Mouse (Mus musculus) forebrain, postnatal 0 days (tissue): ENCODE measurements around the gene Sall1. TPM values are rescaled to one million over a fixed set of nuclear protein-coding genes. Genes with fewer than 3 reads are reported as not detected.

ENCODE experiments used
- ATAC-seq: fragments of 200-750 bp; cut with Nextera tagmentation; 2 replicates; pipeline ENCODE4 v1.8.0; 2017; ENCODE audit warnings: mild to moderate bottlenecking, moderate library complexity
- DNase-seq: peaks from one replicate; pipeline ENCODE4 v3.0.0-alpha.2; 2015
- H3K27ac ChIP-seq: fragments of 300-500 bp; sonication (generic); 2 replicates; pipeline ENCODE4 v1.5.1; 2014; ENCODE audit warnings: low read depth, mild to moderate bottlenecking, antibody characterized with exemption, low read length, moderate library complexity, mixed read lengths
- H3K27me3 ChIP-seq: fragments of 300-500 bp; sonication (generic); 2 replicates; pipeline ENCODE4 v1.6.1; 2014; ENCODE audit warnings: mild to moderate bottlenecking, low read length, mixed read lengths; ENCODE audit not compliant: insufficient read depth
- H3K36me3 ChIP-seq: fragments of 300-500 bp; sonication (generic); 2 replicates; pipeline ENCODE4 v1.6.1; 2014; ENCODE audit warnings: mild to moderate bottlenecking, moderate library complexity; ENCODE audit not compliant: insufficient read depth
- H3K4me1 ChIP-seq: fragments of 300-500 bp; sonication (generic); 2 replicates; pipeline ENCODE4 v1.6.1; 2014; ENCODE audit warnings: antibody characterized with exemption; ENCODE audit not compliant: insufficient read depth
- H3K4me2 ChIP-seq: fragments of 300-500 bp; sonication (generic); 2 replicates; pipeline ENCODE4 v1.6.1; 2014; ENCODE audit warnings: low read depth, mild to moderate bottlenecking, moderate library complexity
- H3K4me3 ChIP-seq: fragments of 300-500 bp; sonication (generic); 2 replicates; pipeline ENCODE4 v1.5.1; 2014; ENCODE audit warnings: low read depth, low read length, mixed read lengths
- H3K9ac ChIP-seq: fragments of 300-500 bp; sonication (generic); 2 replicates; pipeline ENCODE4 v1.6.1; 2014; ENCODE audit warnings: mild to moderate bottlenecking
- H3K9me3 ChIP-seq: fragments of 300-500 bp; sonication (generic); 2 replicates; pipeline ENCODE4 v1.6.1; 2016; ENCODE audit warnings: low read length
- CTCF ChIP-seq: sonication (generic); IDR thresholded peaks from 2 replicates; pipeline ENCODE4 v1.5.1; 2016; ENCODE audit warnings: antibody characterized with exemption, control low read depth, low read depth
- WGBS: fragments of 180-500 bp; shearing (Covaris S2); extraction: QIAGEN DNeasy Blood & Tissue Kit; methylation state at CpG from one replicate; pipeline ENCODE4 v1.1.7; 2014; 5-methylcytosine and 5-hydroxymethylcytosine counted together
- polyA plus RNA-seq: library from polyadenylated mRNA; unstranded; fragments of >200 nt; fragmentation: Nextera tagmentation; extraction: Ambion mirVana; gene quantifications from 2 replicates; pipeline ENCODE4 v1.2.1, GENCODE M21; 2015
- total RNA-seq: library from RNA; depleted of rRNA; stranded (reverse); fragments of >200 nt; gene quantifications from 2 replicates; pipeline ENCODE4 v1.2.3, GENCODE M21; 2014

Gene Sall1
- total and polyA plus RNA-seq, 2 experiments from 2014 or later = 4.7 to 11.1 TPM

- peak overlapping the region; percentile 61; the same call in 1 of the 2 replicates for H3K9ac ChIP-seq
- DNase-seq = peak; percentile 66
- peaks cover 15% of the 10 kb centered on the region for H3K27me3 ChIP-seq
- no peaks in the 10 kb centered on the region for H3K36me3 ChIP-seq
- no peak for TF ChIP-seq CTCF
- no peak for ATAC-seq
- peaks cover 9% of the 10 kb centered on the region; the same call in 1 of the 2 replicates for H3K4me1 ChIP-seq
- H3K27ac ChIP-seq = no peak overlapping the region
- H3K4me2 ChIP-seq = peak overlapping the region; percentile 82
- H3K4me3 ChIP-seq = peak overlapping the region; percentile 51
- no peaks in the 10 kb centered on the region for H3K9me3 ChIP-seq
- WGBS = under 1% methylated on average over 31 of the region's 31 CpGs
Observed at GRCm38 (mm10) chr8:89044511-89045217, 702 bp upstream of the Sall1 start.

DNA sequence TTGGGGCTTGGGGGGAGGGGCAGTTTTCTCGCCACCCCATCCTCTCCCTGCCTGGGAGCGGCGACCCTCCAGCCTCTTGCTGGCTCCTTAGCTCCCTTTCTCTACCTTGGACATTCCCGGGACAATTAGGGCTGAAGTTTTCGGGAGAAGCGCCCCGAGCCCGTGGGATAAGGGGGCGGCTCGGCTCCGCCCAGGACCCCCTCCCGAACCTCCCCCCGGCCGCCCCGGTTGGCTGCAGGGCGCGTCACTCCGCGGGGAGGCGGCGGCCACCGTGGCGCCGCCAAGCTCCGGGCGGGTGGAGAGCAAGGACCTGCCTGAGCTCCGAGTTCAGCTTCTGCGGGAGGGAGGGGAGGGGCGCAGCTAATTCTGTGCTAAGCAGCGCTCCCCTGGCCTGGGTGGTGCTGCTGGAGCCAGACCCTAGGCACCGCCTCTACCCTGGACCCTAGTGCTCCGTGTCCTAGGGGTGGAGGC lies 556 bp downstream of the Sall1 start:
- Histone ChIP-seq H3K27me3 (peaks cover 15% of the 10 kb centered on the region), H3K36me3 (no peaks in the 10 kb centered on the region), H3K9me3 (no peaks in the 10 kb centered on the region), H3K4me2 (peak overlapping the region; percentile 82), H3K27ac (peak overlapping the region; percentile 84), H3K9ac (peak overlapping the region; percentile 61; the same call in 1 of the 2 replicates), H3K4me1 (peaks cover 9% of the 10 kb centered on the region; the same call in 1 of the 2 replicates), H3K4me3 (peak overlapping the region; percentile 51)
- peak; percentile 73 for ATAC-seq
- peak; percentile 75 for DNase-seq
- no peak for TF ChIP-seq CTCF
- WGBS = 9% methylated on average over 32 of the region's 32 CpGs

- no peaks in the 10 kb centered on the region for H3K9me3 ChIP-seq
- ATAC-seq (peak; percentile 87), DNase-seq (peak; percentile 82)
- H3K27me3 ChIP-seq = peaks cover 10% of the 10 kb centered on the region; the same call in 1 of the 2 replicates
- no peak for TF ChIP-seq CTCF
- H3K4me3 ChIP-seq = peak overlapping the region; percentile 51
- no peaks in the 10 kb centered on the region for H3K36me3 ChIP-seq
- peak overlapping the region; percentile 84 for H3K27ac ChIP-seq
- H3K4me2 ChIP-seq = peak overlapping the region; percentile 82
- WGBS = 5% methylated on average over 73 of the region's 80 CpGs
- peaks cover 9% of the 10 kb centered on the region; the same call in 1 of the 2 replicates for H3K4me1 ChIP-seq
- H3K9ac ChIP-seq = peak overlapping the region; percentile 61
Observed at GRCm38 (mm10) chr8:89042560-89043370, 1.2 kb downstream of the Sall1 start.

GRCm38 (mm10) chr8:89042118-89042460 lies 1.9 kb downstream of the Sall1 start:
- no peak for TF ChIP-seq CTCF
- DNase-seq (peak; percentile 42), ATAC-seq (no peak)
- Histone ChIP-seq H3K4me1 (peaks cover 9% of the 10 kb centered on the region; the same call in 1 of the 2 replicates), H3K4me2 (peak overlapping the region; percentile 82), H3K27ac (peak overlapping the region; percentile 84), H3K4me3 (peak overlapping the region; percentile 51), H3K9ac (peak overlapping the region; percentile 61), H3K36me3 (no peaks in the 10 kb centered on the region), H3K9me3 (no peaks in the 10 kb centered on the region), H3K27me3 (peaks cover 9% of the 10 kb centered on the region; the same call in 1 of the 2 replicates)
- under 1% methylated on average over 35 of the region's 35 CpGs for WGBS

- H3K4me1 ChIP-seq = peaks cover 9% of the 10 kb centered on the region; the same call in 1 of the 2 replicates
- ATAC-seq = no peak
- DNase-seq = peak; percentile 46
- no peaks in the 10 kb centered on the region for H3K36me3 ChIP-seq
- H3K4me2 ChIP-seq = peak overlapping the region; percentile 82
- H3K4me3 ChIP-seq = peak overlapping the region; percentile 51
- 2% methylated on average over 55 of the region's 55 CpGs for WGBS
- no peaks in the 10 kb centered on the region for H3K9me3 ChIP-seq
- H3K27me3 ChIP-seq = peaks cover 9% of the 10 kb centered on the region; the same call in 1 of the 2 replicates
- peak overlapping the region; percentile 61 for H3K9ac ChIP-seq
- H3K27ac ChIP-seq = peak overlapping the region; percentile 84
- TF ChIP-seq CTCF = no peak
Observed at GRCm38 (mm10) chr8:89041421-89042117, 2.4 kb downstream of the Sall1 start.

DNA sequence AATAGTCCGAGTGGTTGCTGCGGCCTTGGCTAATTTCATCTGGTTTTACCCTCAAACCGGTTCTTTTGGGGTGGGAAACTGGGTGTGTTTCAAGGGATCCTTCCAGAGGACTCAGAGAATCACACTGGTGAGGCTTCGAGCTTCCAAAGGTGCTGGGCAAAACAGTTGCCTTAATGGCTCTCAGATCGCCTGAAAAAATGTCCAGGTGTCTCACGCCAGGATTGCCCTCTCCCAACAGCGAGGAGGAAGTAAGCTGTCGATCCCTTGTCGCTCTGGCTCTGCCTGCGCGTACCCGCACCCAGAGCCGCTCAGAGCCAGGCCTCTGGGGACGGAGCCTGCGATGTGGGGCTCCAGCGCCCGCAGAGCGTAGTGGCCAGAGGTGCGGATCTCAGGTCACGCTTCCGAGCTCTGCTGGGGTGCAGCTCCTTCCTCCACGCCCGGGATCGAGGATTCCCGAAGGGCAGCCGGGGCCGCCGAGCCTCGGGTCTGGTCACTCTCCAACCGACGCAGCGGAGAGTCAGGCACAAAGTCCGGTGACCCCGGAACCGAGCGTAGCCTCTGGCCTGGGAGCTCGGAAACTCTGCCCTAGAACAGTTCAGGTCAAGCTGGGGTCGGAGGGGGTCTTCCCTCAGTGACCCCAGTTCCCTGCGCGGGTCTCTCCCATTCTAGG lies 3.1 kb downstream of the Sall1 start:
- Histone ChIP-seq H3K9me3 (no peaks in the 10 kb centered on the region), H3K4me1 (peaks cover 9% of the 10 kb centered on the region; the same call in 1 of the 2 replicates), H3K27ac (peak overlapping the region; percentile 84), H3K9ac (peak overlapping the region; percentile 61), H3K4me3 (peak overlapping the region; percentile 51), H3K36me3 (no peaks in the 10 kb centered on the region), H3K27me3 (0 out of 2 replicates have a peak, but pooled peaks cover 5% of the 10 kb centered on the region), H3K4me2 (peak overlapping the region; percentile 82)
- 4% methylated on average over 40 of the region's 40 CpGs for WGBS
- ATAC-seq (no peak), DNase-seq (peak; percentile 32)
- TF ChIP-seq CTCF = no peak
